Mouse (Mus musculus): Measurements from ENCODE around the gene Kap. TPM values are rescaled to one million over a fixed set of nuclear protein-coding genes. Genes with fewer than 3 reads are reported as not detected.
"Not testable (repeated sequence)": the region's sequence is repeated elsewhere in the genome, so short reads cannot be mapped to it uniquely, and the experiment has no call there.

Gene Kap
- not detected for total RNA-seq (2021)
- long read RNA-seq: 0 reads

DNA sequence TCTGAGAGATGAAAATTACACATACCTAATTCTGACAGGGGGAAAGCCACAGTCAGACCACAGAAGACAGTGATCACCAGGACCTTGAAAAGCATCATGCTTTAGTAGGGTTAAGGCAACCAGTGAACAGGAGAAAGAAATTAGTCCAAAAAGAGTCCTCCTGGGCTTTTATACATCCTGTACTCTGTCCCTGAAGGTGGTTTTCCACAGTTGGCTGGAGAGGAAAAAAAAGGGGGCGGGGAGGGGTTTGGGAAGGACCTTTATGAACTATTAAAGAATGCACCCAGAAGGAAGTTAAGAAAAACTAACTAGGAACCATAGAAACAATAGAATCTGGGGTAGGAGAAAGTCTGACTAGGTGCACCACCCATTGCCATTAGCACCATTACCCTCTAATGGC lies at the start of gene Kap:
Gene Kap (minus strand): TSS at position 237 of the 400 bp plus-strand sequence.
- no peak for DNase-seq (ENCODE audit: low spot score in 2 of 2)

DNA sequence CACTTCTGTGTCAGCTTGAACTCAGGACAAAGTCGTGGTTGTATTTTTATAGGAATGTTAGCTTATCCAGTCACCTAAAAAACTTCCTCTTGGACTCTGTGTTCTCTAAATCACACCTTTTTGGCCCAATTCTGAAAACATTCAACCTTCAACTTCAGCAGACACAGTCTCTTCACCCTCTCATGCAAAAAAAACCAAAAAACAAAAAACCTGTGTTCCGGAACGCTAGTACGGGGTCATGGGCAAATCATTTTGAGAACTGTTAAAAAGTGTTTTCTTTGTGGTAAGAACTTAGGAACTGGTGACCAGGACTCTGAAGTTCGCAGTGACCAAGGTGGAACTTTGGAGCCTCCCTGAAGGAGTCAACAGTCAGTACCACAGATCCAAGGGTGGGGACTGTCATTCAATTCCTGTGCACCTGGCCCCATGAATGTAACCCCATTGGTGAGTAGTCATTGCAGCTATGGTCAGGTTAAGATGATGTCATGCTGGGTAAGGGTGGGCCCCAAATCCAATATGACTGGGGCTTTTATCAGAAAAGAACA lies 32.4 kb upstream of the Kap start:
- DNase-seq (ENCODE audit: low spot score in 2 of 2): no peak

DNA sequence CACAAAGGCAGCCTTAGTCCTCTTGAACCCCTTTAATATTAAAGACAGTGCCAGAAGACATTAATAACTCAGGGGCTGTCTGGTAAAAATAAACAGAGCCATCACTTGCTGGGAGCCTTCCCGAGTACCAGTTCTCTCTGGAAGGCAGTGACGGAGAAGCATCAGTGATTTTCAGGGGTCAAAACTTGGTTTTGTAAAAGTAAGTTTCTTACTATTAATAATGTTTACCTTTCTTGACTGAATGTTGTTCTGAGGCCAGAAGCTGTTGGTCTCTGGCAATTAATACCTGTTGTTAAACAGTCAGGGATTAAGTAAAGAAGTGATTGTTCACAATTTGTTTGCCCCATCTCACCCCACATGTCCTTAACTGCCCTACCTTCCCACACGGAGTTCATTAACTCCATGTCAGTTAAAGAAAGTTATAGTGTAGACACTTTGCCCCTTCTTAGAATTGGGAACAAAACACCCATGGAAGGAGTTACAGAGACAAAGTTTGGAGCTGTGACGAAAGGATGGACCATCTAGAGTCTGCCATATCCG lies 30.0 kb upstream of the Kap start:
- no peak for DNase-seq (ENCODE audit: low spot score in 2 of 2)

DNA sequence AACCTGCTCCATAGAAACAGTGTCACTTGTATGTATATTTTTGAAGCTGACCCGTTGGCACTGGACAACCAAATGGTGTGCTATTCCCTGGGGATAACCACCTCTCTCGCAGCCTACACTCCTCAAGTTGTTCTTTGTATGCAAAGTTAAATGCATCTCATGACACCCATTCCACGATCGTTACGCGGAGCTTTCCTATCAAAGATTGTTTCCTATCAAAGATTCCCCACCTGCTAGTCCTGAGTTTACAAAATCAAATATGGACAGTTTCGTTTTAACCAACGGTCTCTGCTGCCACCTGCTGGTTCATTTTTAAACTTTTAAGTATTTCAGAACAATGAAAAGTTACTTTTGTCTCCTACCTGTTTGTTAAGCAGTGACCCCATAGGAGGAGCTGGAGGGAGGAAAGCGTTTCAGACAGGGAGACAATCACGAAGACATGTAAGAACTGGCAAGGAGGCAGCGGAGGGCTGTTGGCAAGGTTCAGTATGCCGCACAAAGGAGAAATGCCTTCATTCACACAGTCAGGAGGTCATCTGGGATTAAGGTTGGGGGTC lies 22.4 kb upstream of the Kap start:
- peak; percentile 5 to 64 for DNase-seq (ENCODE audit: low spot score in 2 of 2)

DNA sequence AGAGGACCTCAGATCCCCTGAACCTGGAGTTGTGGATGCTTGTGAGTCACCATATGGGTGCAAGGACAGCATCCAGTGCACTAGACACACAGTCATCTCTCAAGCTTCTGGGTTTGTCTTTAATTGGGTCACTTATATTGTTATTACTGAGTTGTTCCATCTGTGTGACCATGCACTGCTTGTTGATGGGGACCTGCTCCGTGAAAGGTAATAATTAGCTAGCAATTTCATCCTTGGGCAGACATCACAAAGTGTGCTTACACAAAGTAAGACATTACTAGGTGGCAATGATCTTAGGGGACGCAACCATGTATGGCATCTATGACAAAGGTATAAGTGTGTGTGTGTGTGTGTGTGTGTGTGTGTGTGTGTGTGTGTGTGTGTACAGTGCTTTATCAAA lies 19.1 kb upstream of the Kap start:
- no peak for DNase-seq (ENCODE audit: low spot score in 2 of 2)

DNA sequence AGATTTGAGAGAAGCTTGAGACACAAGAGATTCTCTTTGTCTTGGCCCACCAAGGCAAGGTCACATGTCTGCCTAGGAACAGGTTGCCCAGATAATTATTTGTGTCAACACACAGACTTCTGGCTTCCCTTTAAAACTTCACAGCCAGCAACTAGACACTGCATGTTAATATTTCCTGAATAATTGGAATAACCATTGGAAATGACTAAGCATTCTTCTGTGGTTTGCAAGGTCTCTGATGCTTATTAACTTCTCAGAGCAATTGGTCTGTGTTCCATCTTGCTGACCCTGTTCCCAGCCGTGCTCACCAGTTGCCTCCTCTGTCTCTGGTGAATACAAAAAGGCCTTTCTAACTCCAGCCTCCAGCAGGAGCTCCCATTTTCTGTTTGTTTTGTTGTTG lies 17.6 kb upstream of the Kap start:
- no peak for DNase-seq (ENCODE audit: low spot score in 2 of 2)

DNA sequence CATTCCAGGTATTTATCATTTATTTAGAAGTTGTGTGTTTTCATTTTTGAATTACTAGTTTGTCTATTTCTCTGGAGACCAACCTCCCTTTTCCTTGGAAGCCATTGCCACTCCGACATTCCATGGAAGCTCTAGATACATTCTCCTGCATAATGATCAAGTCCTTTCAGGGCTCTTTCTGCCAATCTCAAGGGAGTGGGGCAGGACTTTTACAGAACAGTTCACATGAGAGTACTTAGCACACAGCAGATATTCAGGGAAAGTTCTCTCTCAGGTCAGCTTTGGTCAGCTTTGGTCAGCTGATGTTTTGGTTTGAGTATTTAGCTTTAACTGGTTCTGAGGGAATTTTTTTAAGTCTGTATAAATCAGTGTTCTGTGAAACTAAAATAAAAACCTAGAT lies 14.8 kb upstream of the Kap start:
- DNase-seq (ENCODE audit: low spot score in 2 of 2): no peak

DNA sequence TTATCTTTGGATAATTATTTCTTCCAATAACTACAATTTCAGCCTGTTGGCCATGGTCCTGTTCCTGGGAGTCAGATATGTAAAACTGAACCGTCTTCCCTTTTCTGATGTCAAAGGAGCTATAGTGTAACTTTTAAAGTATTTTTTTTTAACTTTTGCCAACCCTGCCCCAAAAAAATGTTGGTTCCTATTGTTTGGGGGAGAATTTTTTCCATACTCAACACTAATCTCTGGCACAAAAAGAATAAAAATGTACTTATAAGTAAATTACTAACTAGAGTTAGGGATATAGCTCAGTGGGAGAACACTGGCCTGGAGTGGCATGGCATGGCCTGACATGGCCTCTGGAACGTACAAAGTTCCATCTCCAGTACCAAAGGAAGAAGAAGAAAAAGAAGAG lies 2.3 kb upstream of the Kap start:
- no peak for DNase-seq (ENCODE audit: low spot score in 2 of 2)

DNA sequence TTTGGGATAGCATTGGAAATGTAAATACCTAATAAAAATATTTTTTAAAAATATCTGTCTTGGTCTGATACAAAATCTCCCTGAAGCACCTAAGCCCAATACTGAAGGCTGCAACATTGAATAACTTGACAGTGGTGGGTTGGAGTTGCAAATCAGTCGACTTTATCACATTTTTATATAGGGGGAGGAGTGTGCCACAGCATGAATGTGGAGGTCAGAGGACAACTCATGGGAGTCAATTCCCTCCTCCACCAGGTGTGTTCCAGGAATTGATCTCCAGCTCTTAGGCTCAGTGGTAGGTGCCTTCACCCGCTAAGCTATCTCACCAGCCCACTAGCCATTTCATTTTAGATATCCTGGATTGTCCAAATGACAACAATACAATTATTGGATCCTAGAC lies 4.2 kb downstream of the Kap start:
- DNase-seq (ENCODE audit: low spot score in 2 of 2): no peak

DNA sequence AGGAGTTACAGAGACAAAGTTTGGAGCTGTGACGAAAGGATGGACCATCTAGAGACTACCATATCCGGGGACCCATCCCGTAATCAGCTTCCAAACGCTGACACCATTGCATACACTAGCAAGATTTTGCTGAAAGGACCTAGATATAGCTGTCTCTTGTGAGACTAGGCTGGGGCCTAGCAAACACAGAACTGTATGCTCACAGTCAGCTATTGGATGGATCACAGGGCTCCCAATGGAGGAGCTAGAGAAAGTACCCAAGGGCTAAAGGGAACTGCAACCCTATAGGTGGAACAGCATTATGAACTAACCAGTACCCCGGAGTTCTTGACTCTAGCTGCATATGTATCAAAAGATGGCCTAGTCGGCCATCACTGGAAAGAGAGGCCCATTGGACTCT lies 4.7 kb downstream of the Kap start:
- not testable (repeated sequence) for DNase-seq (ENCODE audit: low spot score in 2 of 2)

DNA sequence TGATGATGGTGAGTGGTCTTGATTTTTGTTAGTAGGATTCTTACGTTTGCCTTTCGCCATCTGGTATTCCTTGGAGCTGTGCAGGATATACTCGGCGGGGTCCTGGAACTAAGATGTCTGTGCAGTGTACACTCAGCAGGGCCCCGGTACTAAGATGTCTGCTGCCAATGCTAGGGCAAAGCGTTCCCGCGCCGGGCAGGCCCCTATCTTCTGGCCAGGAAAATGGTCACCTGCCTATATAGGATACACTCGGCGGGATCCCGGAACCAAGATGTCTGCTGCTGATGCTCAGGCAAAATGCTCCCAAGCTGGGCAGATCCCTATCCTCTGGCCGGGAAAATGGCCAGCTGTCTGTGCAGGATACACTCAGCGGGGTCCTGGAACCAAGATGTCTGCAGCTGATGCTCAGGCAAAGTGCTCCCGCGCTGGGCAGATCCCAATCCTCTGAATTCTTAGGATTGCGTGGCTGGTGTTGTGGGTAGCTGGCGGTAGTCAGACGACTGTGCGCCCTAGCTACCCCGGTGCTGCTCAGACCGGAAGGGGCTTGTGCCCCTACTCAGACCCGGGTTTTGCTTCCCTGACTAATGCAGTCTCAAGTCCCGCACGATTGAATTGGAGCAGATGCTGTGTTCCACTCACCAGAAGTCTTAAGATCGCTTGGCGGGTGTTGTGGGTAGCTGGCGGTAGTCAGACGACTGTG lies 15.1 kb downstream of the Kap start:
- DNase-seq (ENCODE audit: low spot score in 2 of 2): not testable (repeated sequence)

DNA sequence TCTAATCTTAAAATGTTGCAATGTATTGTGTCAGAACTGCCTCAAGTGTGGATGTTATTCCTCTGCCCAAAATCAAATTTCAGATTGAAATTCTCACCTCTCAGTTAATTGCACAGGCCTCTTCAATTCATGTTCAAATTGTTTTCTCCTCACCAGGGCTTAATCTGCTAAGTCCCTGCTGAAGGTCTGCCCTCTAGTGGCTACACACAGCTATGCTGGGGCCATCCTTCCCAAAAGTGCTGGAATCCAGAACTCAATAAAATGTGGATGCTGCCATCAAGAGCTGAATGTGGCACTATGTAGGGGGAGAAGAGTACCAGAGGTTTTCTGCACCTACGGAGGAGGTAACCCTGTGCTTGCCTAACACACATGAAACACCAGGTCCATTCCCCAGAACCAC lies 41.2 kb downstream of the Kap start:
- DNase-seq (ENCODE audit: low spot score in 2 of 2): peak; percentile 1 to 24

Other genes with a start within 250 kb of the Kap start
- gene Etv6, start 181.9 kb upstream of the Kap start, total RNA-seq (2021): 10 to 100 TPM in 1 of 2 experiments, 1 to 10 TPM in 1; 9.2 to 12.4 TPM

All from layer of hippocampus, adult 18-20 months (tissue).